In genomic region chr17:66438137-66438536, GRCm38 (mm10) we compare ENCODE assay signal across 17 mouse cellular contexts. TPM values are rescaled to one million over a fixed set of nuclear protein-coding genes. Genes with fewer than 3 reads are reported as not detected.
DNase-seq lines count a peak whose midpoint lies in the region; ATAC-seq lines count a peak whose summit lies in the region.
"Had no signal": no experiment of that assay in that cellular context is flagged by ENCODE, and none has a peak within 500 bp of the region (broad histone marks: within the 10 kb centered on the region; RNA-seq: fewer than 3 reads in every experiment).

No protein-coding gene starts in this region.

- WGBS in hindbrain, embryonic 10.5 days, result 88% methylated on average over 12 of the region's 12 CpGs
- WGBS in hindbrain, embryonic 14.5 days, result 84% methylated on average over 12 of the region's 12 CpGs
- WGBS in midbrain, embryonic 15.5 days, result 75% methylated on average over 12 of the region's 12 CpGs
- 67% methylated on average over 12 of the region's 12 CpGs for WGBS in midbrain, embryonic 13.5 days
- WGBS in embryonic facial prominence, embryonic 12.5 days, result 84% methylated on average over 12 of the region's 12 CpGs

- no peak overlapping the region for H3K4me2 ChIP-seq in hindbrain, embryonic 14.5 days (replicated peaks)
- H3K4me2 ChIP-seq in midbrain, embryonic 15.5 days, result no peak overlapping the region
- H3K4me2 ChIP-seq in midbrain, embryonic 13.5 days (replicated peaks), result no peak overlapping the region
- no peak overlapping the region for H3K4me2 ChIP-seq in embryonic facial prominence, embryonic 12.5 days (replicated peaks)
- H3K4me2 ChIP-seq: limb, embryonic 15.5 days; liver, embryonic 15.5 days had no signal

- peak; percentile 66 for DNase-seq in cerebellum, adult 11-12 months
- DNase-seq in cerebellum, adult 9-10 months, result no peak
- DNase-seq in hindbrain, embryonic 10.5 days (ENCODE audit: low spot score), result no peak
- DNase-seq in hindbrain, embryonic 14.5 days (ENCODE audit: low spot score), result no peak
- DNase-seq in urinary bladder, adult 2 months (ENCODE audit: low spot score), result no peak
- DNase-seq: adrenal gland, postnatal 25 days; gastrocnemius, postnatal 36 days; kidney, adult 11 months; thymus, postnatal 14 days had no signal

- peaks cover 79% of the 10 kb centered on the region for H3K4me1 ChIP-seq in hindbrain, embryonic 10.5 days (replicated peaks)
- H3K4me1 ChIP-seq in hindbrain, embryonic 14.5 days (replicated peaks; ENCODE audit: control insufficient read depth, insufficient read depth, low read length), result peaks cover 25% of the 10 kb centered on the region
- peaks cover 36% of the 10 kb centered on the region for H3K4me1 ChIP-seq in midbrain, embryonic 15.5 days
- peaks cover 85% of the 10 kb centered on the region for H3K4me1 ChIP-seq in midbrain, embryonic 13.5 days (replicated peaks)
- H3K4me1 ChIP-seq in embryonic facial prominence, embryonic 12.5 days, result peaks cover 21% of the 10 kb centered on the region
- H3K4me1 ChIP-seq: liver, embryonic 15.5 days had no signal

- no peak overlapping the region for H3K4me3 ChIP-seq in hindbrain, embryonic 10.5 days
- H3K4me3 ChIP-seq in hindbrain, embryonic 14.5 days (replicated peaks; ENCODE audit: low read length), result no peak overlapping the region
- H3K4me3 ChIP-seq in midbrain, embryonic 15.5 days, result no peak overlapping the region
- H3K4me3 ChIP-seq in midbrain, embryonic 13.5 days (replicated peaks), result no peak overlapping the region
- no peak overlapping the region for H3K4me3 ChIP-seq in embryonic facial prominence, embryonic 12.5 days
- H3K4me3 ChIP-seq: embryonic facial prominence, embryonic 13.5 days; limb, embryonic 15.5 days; liver, embryonic 15.5 days had no signal

- H3K27ac ChIP-seq in hindbrain, embryonic 10.5 days, result peak overlapping the region; percentile 60; the same call in 1 of the 2 replicates
- H3K27ac ChIP-seq in hindbrain, embryonic 14.5 days, result no peak overlapping the region
- H3K27ac ChIP-seq in midbrain, embryonic 15.5 days, result 0 out of 2 replicates have a peak overlapping the region, but pooled peaks have one; percentile 25
- H3K27ac ChIP-seq in midbrain, embryonic 13.5 days, result no peak overlapping the region
- H3K27ac ChIP-seq in embryonic facial prominence, embryonic 12.5 days, result peak overlapping the region; percentile 23; the same call in 1 of the 2 replicates
- H3K27ac ChIP-seq: embryonic facial prominence, embryonic 13.5 days; kidney, postnatal 0 days; limb, embryonic 15.5 days; liver, embryonic 15.5 days had no signal

- H3K27me3 ChIP-seq in hindbrain, embryonic 10.5 days (ENCODE audit: insufficient read depth, poor library complexity, severe bottlenecking), result no peaks in the 10 kb centered on the region
- H3K27me3 ChIP-seq in hindbrain, embryonic 14.5 days (ENCODE audit: control insufficient read depth, insufficient read depth, low read length), result no peaks in the 10 kb centered on the region
- H3K27me3 ChIP-seq in midbrain, embryonic 15.5 days (replicated peaks), result no peaks in the 10 kb centered on the region
- no peaks in the 10 kb centered on the region for H3K27me3 ChIP-seq in midbrain, embryonic 13.5 days
- H3K27me3 ChIP-seq in embryonic facial prominence, embryonic 12.5 days, result no peaks in the 10 kb centered on the region
- H3K27me3 ChIP-seq: embryonic facial prominence, embryonic 13.5 days; limb, embryonic 15.5 days had no signal

- no peaks in the 10 kb centered on the region for H3K9me3 ChIP-seq in hindbrain, embryonic 10.5 days
- H3K9me3 ChIP-seq in hindbrain, embryonic 14.5 days (ENCODE audit: control insufficient read depth, low read length), result no peaks in the 10 kb centered on the region
- H3K9me3 ChIP-seq in midbrain, embryonic 15.5 days, result no peaks in the 10 kb centered on the region
- no peaks in the 10 kb centered on the region for H3K9me3 ChIP-seq in midbrain, embryonic 13.5 days
- H3K9me3 ChIP-seq in embryonic facial prominence, embryonic 12.5 days, result no peaks in the 10 kb centered on the region
- H3K9me3 ChIP-seq: embryonic facial prominence, embryonic 13.5 days; limb, embryonic 15.5 days; liver, embryonic 15.5 days had no signal

- H3K36me3 ChIP-seq in hindbrain, embryonic 10.5 days, result peaks cover 56% of the 10 kb centered on the region
- H3K36me3 ChIP-seq in hindbrain, embryonic 14.5 days (replicated peaks; ENCODE audit: control insufficient read depth, insufficient read depth), result peaks cover 20% of the 10 kb centered on the region
- H3K36me3 ChIP-seq in midbrain, embryonic 15.5 days (replicated peaks), result no peaks in the 10 kb centered on the region
- peaks cover 24% of the 10 kb centered on the region for H3K36me3 ChIP-seq in midbrain, embryonic 13.5 days
- H3K36me3 ChIP-seq in embryonic facial prominence, embryonic 12.5 days, result 0 out of 2 replicates have a peak, but pooled peaks cover 4% of the 10 kb centered on the region
- H3K36me3 ChIP-seq: embryonic facial prominence, embryonic 13.5 days; liver, embryonic 15.5 days had no signal

- H3K9ac ChIP-seq in hindbrain, embryonic 14.5 days, result no peak overlapping the region
- no peak overlapping the region for H3K9ac ChIP-seq in midbrain, embryonic 15.5 days
- H3K9ac ChIP-seq in midbrain, embryonic 13.5 days (replicated peaks), result no peak overlapping the region
- no peak overlapping the region for H3K9ac ChIP-seq in embryonic facial prominence, embryonic 12.5 days
- H3K9ac ChIP-seq: embryonic facial prominence, embryonic 13.5 days; limb, embryonic 15.5 days; liver, embryonic 15.5 days had no signal

- no peak for ATAC-seq in hindbrain, embryonic 14.5 days (ENCODE audit: low FRiP score)
- ATAC-seq in midbrain, embryonic 15.5 days (replicated peaks), result no peak
- no peak for ATAC-seq in midbrain, embryonic 13.5 days
- ATAC-seq in embryonic facial prominence, embryonic 12.5 days (ENCODE audit: insufficient number of reproducible peaks, insufficient read depth, low FRiP score, low TSS enrichment), result no peak
- ATAC-seq: hindbrain, embryonic 16.5 days had no signal

RNA-seq across cellular contexts. Expression of gene Mtcl1, which starts 11.4 kb away (rescaled TPM):
- 52.8 and 89.7 TPM in 2 replicates for polyA plus RNA-seq in hindbrain, embryonic 10.5 days (2016; fragmentation: Nextera tagmentation; extraction: Ambion mirVana)
- polyA plus RNA-seq in hindbrain, embryonic 14.5 days (2014; fragmentation: Nextera tagmentation; extraction: Ambion mirVana), result 35.1 and 37.9 TPM in 2 replicates
- 35.5 and 39.0 TPM in 2 replicates for polyA plus RNA-seq in midbrain, embryonic 15.5 days (2015; fragmentation: Nextera tagmentation; extraction: Ambion mirVana)
- 50.0 and 56.8 TPM in 2 replicates for polyA plus RNA-seq in midbrain, embryonic 13.5 days (2015; fragmentation: Nextera tagmentation; extraction: Ambion mirVana)
- polyA plus RNA-seq in embryonic facial prominence, embryonic 12.5 days (2016; fragmentation: Nextera tagmentation; extraction: Ambion mirVana), result 9.5 and 10.4 TPM in 2 replicates
- 5.8 and 9.0 TPM in 2 replicates for polyA plus RNA-seq in urinary bladder, adult 2 months (2012; rRNA removed)

Comparison
In these comparisons a context has a peak if more than half of its experiments do, and no peak if none do; other contexts are left out.
1. H3K27ac ChIP-seq: peak in hindbrain, embryonic 10.5 days (single experiment), midbrain, embryonic 15.5 days (single experiment) and embryonic facial prominence, embryonic 12.5 days (single experiment); none in hindbrain, embryonic 14.5 days (single experiment) and midbrain, embryonic 13.5 days (single experiment).